Mouse (Mus musculus): Measurements from ENCODE around the gene Hist1h3b. TPM values are rescaled to one million over a fixed set of nuclear protein-coding genes. Genes with fewer than 3 reads are reported as not detected.
"Not testable (repeated sequence)": the region's sequence is repeated elsewhere in the genome, so short reads cannot be mapped to it uniquely, and the experiment has no call there.

The Hist1h3b gene
- polyA plus RNA-seq, 1 experiment from 2014 or later: 14.4 TPM

DNA sequence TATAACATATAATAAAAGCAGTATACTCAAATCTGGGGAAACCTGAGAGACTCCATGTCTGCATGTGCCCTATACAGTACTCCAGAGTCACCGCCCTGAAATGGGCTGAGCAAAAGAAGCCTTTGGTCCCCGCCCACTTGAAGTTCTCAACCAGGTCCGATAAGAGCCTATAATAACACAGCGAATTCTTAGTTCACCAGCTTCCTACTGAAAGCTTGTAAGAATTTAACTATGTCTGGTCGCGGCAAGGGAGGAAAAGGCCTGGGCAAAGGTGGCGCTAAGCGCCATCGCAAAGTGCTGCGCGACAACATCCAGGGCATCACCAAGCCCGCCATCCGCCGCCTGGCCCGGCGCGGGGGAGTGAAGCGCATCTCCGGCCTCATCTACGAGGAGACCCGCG, 4.7 kb downstream of the Hist1h3b start, which contains the start of gene Hist1h4b:
TSS of gene Hist1h4b (plus strand) at position 224 of the 400 bp plus-strand sequence.
- Histone ChIP-seq H3K36me3 (ENCODE audit: control insufficient read depth, insufficient read depth) (no peaks in the 10 kb centered on the region), H3K4me2 (ENCODE audit: low read depth, low read length) (peak within 1 kb of the TSS; percentile 87), H3K4me1 (ENCODE audit: control insufficient read depth, low read depth, low read length) (peaks cover 31% of the 10 kb centered on the region), H3K4me3 (ENCODE audit: low read depth, low read length) (peak within 1 kb of the TSS; percentile 60), H3K27ac (ENCODE audit: low read length) (peak within 1 kb of the TSS; percentile 93), H3K27me3 (ENCODE audit: control insufficient read depth, insufficient read depth, low read depth, low read length) (no peaks in the 10 kb centered on the region), H3K9me3 (replicated peaks; ENCODE audit: control insufficient read depth, low read length) (no peaks in the 10 kb centered on the region), H3K9ac (ENCODE audit: low read depth, low read length) (peak within 1 kb of the TSS; percentile 64)
- 1% methylated on average over 12 of the region's 22 CpGs for WGBS (ENCODE audit: insufficient replicate concordance)
- ATAC-seq (ENCODE audit: low read depth): peak; percentile 64

DNA sequence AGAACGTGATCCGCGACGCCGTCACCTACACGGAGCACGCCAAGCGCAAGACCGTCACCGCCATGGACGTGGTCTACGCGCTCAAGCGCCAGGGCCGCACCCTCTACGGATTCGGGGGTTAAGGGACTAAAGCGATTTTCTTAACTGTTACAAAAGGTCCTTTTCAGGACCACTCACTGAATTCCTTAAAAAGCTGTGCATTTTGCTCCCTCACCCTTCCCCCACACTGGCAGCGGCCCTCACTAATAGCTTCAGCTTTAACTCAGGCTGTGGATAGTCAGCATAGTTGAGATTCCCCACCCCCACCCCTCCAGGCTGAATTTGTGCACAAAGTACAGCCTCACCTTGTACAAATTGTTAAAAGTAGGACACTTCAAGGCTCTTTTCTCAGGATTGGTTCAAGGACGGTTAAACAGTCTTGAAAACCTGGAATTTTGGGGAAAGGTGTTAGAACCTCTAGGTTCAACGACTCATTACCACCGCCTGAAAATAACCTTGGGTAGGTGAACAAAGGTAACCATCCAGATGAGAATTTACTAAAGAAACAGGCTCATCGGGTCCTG, 5.2 kb downstream of the Hist1h3b start:
- H3K4me2 ChIP-seq (ENCODE audit: low read depth, low read length): peak overlapping the region; percentile 87
- peak; percentile 7 for ATAC-seq (ENCODE audit: low read depth)
- WGBS (ENCODE audit: insufficient replicate concordance): under 1% methylated on average over 14 of the region's 23 CpGs
- peak overlapping the region; percentile 93 for H3K27ac ChIP-seq (ENCODE audit: low read length)
- no peaks in the 10 kb centered on the region for H3K27me3 ChIP-seq (ENCODE audit: control insufficient read depth, insufficient read depth, low read depth, low read length)
- no peaks in the 10 kb centered on the region for H3K36me3 ChIP-seq (ENCODE audit: control insufficient read depth, insufficient read depth)
- peak overlapping the region; percentile 60 for H3K4me3 ChIP-seq (ENCODE audit: low read depth, low read length)
- H3K9me3 ChIP-seq (replicated peaks; ENCODE audit: control insufficient read depth, low read length): no peaks in the 10 kb centered on the region
- peak overlapping the region; percentile 64 for H3K9ac ChIP-seq (ENCODE audit: low read depth, low read length)
- peaks cover 31% of the 10 kb centered on the region for H3K4me1 ChIP-seq (ENCODE audit: control insufficient read depth, low read depth, low read length)

DNA sequence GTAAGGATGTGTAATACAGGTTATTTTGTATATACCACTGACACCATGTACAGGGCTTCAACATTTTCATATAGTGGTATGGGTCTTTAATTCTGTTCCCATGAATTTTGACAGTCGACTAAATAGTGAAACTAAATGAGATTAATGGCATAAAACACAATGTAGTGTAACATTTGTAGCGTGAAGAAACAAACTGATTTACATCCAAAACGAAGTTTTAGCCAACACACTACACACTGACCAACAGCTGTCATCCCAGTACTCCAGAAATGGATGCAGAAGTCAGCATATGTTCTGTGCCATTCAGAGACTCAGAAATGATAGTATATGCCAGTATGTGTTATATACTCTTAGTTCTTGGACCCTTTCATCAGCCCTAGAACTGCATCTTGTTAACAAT, 5.9 kb downstream of the Hist1h3b start:
- Histone ChIP-seq H3K4me2 (ENCODE audit: low read depth, low read length) (peak overlapping the region; percentile 87), H3K27ac (ENCODE audit: low read length) (peak overlapping the region; percentile 92), H3K9ac (ENCODE audit: low read depth, low read length) (peak overlapping the region; percentile 40), H3K27me3 (ENCODE audit: control insufficient read depth, insufficient read depth, low read depth, low read length) (no peaks in the 10 kb centered on the region), H3K9me3 (replicated peaks; ENCODE audit: control insufficient read depth, low read length) (no peaks in the 10 kb centered on the region), H3K36me3 (ENCODE audit: control insufficient read depth, insufficient read depth) (no peaks in the 10 kb centered on the region), H3K4me1 (ENCODE audit: control insufficient read depth, low read depth, low read length) (peaks cover 34% of the 10 kb centered on the region), H3K4me3 (ENCODE audit: low read depth, low read length) (peak overlapping the region; percentile 38)
- no peak for ATAC-seq (ENCODE audit: low read depth)
- 31% methylated on average over 3 of the region's 3 CpGs for WGBS (ENCODE audit: insufficient replicate concordance)

DNA sequence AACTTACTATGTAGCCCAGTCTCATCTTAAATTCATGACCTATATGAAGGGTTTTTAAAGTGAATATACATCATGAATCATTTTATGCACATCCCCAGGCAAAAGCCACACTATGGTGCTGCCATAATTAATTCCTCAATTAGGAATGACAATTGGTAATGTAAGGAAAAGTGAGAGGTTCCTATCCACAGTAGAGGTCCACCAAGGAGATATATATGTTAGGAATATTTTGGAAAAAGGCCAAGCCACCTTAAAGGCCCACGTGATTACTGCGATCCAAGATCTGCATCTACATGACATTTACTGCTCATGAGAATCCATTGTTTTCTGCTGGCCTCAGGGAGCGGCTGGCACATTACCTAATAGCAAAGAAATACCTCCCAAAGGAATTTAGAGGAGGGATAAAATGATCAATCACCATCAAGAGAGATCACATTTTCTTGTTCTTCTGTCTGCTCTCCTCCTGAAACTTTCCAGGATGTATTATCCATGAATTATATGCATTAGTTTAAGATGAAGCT, 7.2 kb downstream of the Hist1h3b start:
- peaks cover 38% of the 10 kb centered on the region for H3K4me1 ChIP-seq (ENCODE audit: control insufficient read depth, low read depth, low read length)
- H3K27ac ChIP-seq (ENCODE audit: low read length): peak overlapping the region; percentile 92
- peak overlapping the region; percentile 86 for H3K4me2 ChIP-seq (ENCODE audit: low read depth, low read length)
- H3K4me3 ChIP-seq (ENCODE audit: low read depth, low read length): no peak overlapping the region
- WGBS (ENCODE audit: insufficient replicate concordance): 84% methylated on average over 3 of the region's 3 CpGs
- no peaks in the 10 kb centered on the region for H3K36me3 ChIP-seq (ENCODE audit: control insufficient read depth, insufficient read depth)
- no peak for ATAC-seq (ENCODE audit: low read depth)
- peak overlapping the region; percentile 26; the same call in 1 of the 2 replicates for H3K9ac ChIP-seq (ENCODE audit: low read depth, low read length)
- no peaks in the 10 kb centered on the region for H3K9me3 ChIP-seq (replicated peaks; ENCODE audit: control insufficient read depth, low read length)
- H3K27me3 ChIP-seq (ENCODE audit: control insufficient read depth, insufficient read depth, low read depth, low read length): no peaks in the 10 kb centered on the region

- peak overlapping the region; percentile 96 for H3K27ac ChIP-seq (ENCODE audit: low read length)
- H3K4me1 ChIP-seq (ENCODE audit: control insufficient read depth, low read depth, low read length): peaks cover 44% of the 10 kb centered on the region
- H3K36me3 ChIP-seq (ENCODE audit: control insufficient read depth, insufficient read depth): no peaks in the 10 kb centered on the region
- H3K4me3 ChIP-seq (ENCODE audit: low read depth, low read length): peak overlapping the region; percentile 67
- WGBS (ENCODE audit: insufficient replicate concordance): 52% methylated on average over 1 of the region's 1 CpGs
- H3K9me3 ChIP-seq (replicated peaks; ENCODE audit: control insufficient read depth, low read length): no peaks in the 10 kb centered on the region
- H3K4me2 ChIP-seq (ENCODE audit: low read depth, low read length): peak overlapping the region; percentile 86
- H3K27me3 ChIP-seq (ENCODE audit: control insufficient read depth, insufficient read depth, low read depth, low read length): no peaks in the 10 kb centered on the region
- H3K9ac ChIP-seq (ENCODE audit: low read depth, low read length): peak overlapping the region; percentile 78
- no peak for ATAC-seq (ENCODE audit: low read depth)
These were observed 7.8 kb downstream of the Hist1h3b start for GRCm38 (mm10) chr13:23759916-23760239.

DNA sequence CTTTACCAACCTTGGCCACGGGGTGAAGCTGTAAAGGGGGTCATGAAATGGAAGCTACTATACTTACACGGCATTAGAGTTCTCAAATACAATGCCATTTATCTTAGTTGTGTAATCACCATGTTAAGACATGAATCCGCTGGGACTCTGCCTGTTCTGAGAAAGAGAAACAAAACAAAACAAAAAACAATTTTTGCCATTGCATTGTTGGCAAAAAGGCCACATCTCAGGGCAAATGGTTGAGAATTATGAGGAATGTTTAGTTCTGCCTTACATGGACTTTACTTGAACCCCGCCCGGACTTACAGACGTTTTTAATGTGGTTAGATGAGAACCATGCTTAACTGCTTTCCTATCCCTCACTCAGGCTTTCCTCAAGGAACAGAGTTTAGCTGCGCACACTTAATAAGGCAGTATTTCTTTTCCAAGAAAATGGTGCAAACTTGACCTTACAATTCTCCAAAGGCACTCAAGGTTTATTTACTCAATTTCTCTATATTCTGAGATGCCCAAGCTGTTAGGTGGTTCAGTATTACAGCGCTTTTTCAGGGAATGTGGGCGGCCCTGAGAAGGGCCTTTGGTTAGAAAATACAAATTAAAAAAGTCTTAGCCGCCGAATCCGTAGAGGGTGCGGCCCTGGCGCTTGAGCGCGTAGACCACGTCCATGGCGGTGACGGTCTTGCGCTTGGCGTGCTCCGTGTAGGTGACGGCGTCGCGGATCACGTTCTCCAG, 8.3 kb downstream of the Hist1h3b start:
- ATAC-seq (ENCODE audit: low read depth): no peak
- under 1% methylated on average over 19 of the region's 27 CpGs for WGBS (ENCODE audit: insufficient replicate concordance)

DNA sequence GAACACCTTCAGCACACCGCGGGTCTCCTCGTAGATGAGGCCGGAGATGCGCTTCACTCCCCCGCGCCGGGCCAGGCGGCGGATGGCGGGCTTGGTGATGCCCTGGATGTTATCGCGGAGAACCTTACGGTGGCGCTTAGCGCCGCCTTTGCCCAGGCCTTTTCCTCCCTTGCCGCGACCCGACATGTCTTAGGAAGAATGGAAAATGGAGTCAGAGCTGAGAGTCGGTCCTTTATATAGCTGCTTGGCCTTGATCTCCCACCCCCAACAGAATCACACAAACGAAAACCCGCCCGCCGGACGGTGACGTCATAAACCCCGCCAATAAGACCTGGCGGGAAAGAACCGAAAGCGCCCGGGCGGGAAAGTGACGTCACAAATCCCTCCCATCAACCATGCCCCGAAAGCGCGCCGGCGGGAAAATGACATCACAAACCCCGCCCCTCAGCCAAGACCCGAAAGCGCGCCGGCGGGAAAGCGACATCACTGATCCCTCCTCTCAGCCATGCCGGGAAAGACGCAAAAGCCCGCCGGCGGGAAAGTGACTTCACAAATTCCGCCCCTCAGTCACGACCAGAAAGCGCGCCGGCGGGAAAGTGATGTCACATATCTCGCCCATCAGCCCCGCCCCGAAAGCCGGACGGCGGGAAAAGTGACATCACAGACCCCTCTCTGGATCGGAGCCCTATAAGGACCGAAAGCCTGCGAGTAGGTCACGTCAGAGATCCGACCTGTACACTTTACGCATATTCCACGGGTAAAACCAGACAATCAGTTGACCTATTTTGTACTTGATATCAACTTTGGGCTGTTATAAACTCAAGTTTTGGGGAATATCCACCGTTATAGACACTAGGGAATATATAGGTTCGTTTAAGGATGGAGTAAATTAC, 9.2 kb downstream of the Hist1h3b start, which contains the start of gene Hist1h4a:
TSS of gene Hist1h4a (minus strand) at position 259 of the 893 bp plus-strand sequence.
- peaks cover 43% of the 10 kb centered on the region for H3K4me1 ChIP-seq (ENCODE audit: control insufficient read depth, low read depth, low read length)
- ATAC-seq (ENCODE audit: low read depth): peak; percentile 57
- no peaks in the 10 kb centered on the region for H3K36me3 ChIP-seq (ENCODE audit: control insufficient read depth, insufficient read depth)
- peak within 1 kb of the TSS; percentile 67 for H3K4me3 ChIP-seq (ENCODE audit: low read depth, low read length)
- no peaks in the 10 kb centered on the region for H3K9me3 ChIP-seq (replicated peaks; ENCODE audit: control insufficient read depth, low read length)
- H3K4me2 ChIP-seq (ENCODE audit: low read depth, low read length): peak within 1 kb of the TSS; percentile 86
- peak within 1 kb of the TSS; percentile 96 for H3K27ac ChIP-seq (ENCODE audit: low read length)
- WGBS (ENCODE audit: insufficient replicate concordance): under 1% methylated on average over 61 of the region's 72 CpGs
- no peaks in the 10 kb centered on the region for H3K27me3 ChIP-seq (ENCODE audit: control insufficient read depth, insufficient read depth, low read depth, low read length)
- H3K9ac ChIP-seq (ENCODE audit: low read depth, low read length): peak within 1 kb of the TSS; percentile 78

More for the DNA sequence above, 8.3 kb downstream of the Hist1h3b start:
- H3K9me3 ChIP-seq (replicated peaks; ENCODE audit: control insufficient read depth, low read length): no peaks in the 10 kb centered on the region
- peak overlapping the region; percentile 96 for H3K27ac ChIP-seq (ENCODE audit: low read length)
- no peaks in the 10 kb centered on the region for H3K27me3 ChIP-seq (ENCODE audit: control insufficient read depth, insufficient read depth, low read depth, low read length)
- peaks cover 46% of the 10 kb centered on the region for H3K4me1 ChIP-seq (ENCODE audit: control insufficient read depth, low read depth, low read length)
- no peaks in the 10 kb centered on the region for H3K36me3 ChIP-seq (ENCODE audit: control insufficient read depth, insufficient read depth)
- peak overlapping the region; percentile 86 for H3K4me2 ChIP-seq (ENCODE audit: low read depth, low read length)
- peak overlapping the region; percentile 67 for H3K4me3 ChIP-seq (ENCODE audit: low read depth, low read length)
- H3K9ac ChIP-seq (ENCODE audit: low read depth, low read length): peak overlapping the region; percentile 78

DNA sequence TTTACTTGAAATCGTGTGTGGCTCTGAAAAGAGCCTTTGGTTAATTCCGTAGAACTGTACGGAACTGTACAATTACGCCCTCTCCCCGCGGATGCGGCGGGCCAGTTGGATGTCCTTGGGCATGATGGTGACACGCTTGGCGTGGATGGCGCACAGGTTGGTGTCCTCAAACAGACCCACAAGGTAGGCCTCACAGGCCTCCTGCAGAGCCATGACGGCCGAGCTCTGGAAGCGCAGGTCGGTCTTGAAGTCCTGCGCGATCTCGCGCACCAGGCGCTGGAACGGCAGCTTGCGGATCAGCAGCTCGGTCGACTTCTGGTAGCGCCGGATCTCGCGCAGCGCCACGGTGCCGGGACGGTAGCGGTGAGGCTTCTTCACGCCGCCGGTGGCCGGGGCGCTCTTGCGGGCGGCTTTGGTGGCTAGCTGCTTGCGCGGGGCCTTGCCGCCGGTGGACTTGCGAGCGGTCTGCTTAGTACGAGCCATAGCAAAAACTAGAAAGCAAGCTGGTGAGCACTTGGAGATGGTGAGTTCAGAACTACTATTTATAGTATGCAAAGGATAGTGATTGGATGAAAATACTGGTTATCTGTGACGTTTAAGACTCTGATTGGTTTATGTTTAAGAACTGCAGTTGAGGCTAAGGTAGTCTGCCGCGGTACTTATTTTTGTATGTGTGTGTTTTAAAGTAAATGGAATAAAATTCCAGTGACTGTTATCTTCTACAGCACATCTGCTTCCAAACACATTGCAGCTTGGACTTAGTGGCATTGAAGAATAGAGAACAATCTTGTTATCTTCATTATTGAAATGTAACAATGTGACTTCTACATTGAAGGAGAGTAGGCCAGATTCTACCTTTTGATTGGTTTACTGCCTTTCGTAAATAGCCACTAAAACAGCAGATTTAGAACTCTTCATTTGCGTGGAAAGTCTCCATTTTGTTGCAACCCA, 10.1 kb downstream of the Hist1h3b start, which contains the start of gene Hist1h3a:
TSS of gene Hist1h3a (minus strand) at position 516 of the 951 bp plus-strand sequence.
- Histone ChIP-seq H3K4me3 (ENCODE audit: low read depth, low read length) (peak within 1 kb of the TSS; percentile 67), H3K27ac (ENCODE audit: low read length) (peak within 1 kb of the TSS; percentile 96), H3K4me1 (ENCODE audit: control insufficient read depth, low read depth, low read length) (peaks cover 46% of the 10 kb centered on the region), H3K4me2 (ENCODE audit: low read depth, low read length) (peak within 1 kb of the TSS; percentile 86), H3K9ac (ENCODE audit: low read depth, low read length) (peak within 1 kb of the TSS; percentile 78)
- peak; percentile 56 for ATAC-seq (ENCODE audit: low read depth)
- H3K27me3 ChIP-seq (ENCODE audit: control insufficient read depth, insufficient read depth, low read depth, low read length); H3K36me3 ChIP-seq (ENCODE audit: control insufficient read depth, insufficient read depth); H3K9me3 ChIP-seq (replicated peaks; ENCODE audit: control insufficient read depth, low read length): not testable (repeated sequence)
- under 1% methylated on average over 27 of the region's 52 CpGs for WGBS (ENCODE audit: insufficient replicate concordance)
